Mouse (Mus musculus): ENCODE data around the gene Ctsa. TPM values are rescaled to one million over a fixed set of nuclear protein-coding genes. Genes with fewer than 3 reads are reported as not detected.
"Not testable (repeated sequence)": the region's sequence is repeated elsewhere in the genome, so short reads cannot be mapped to it uniquely, and the experiment has no call there.

Gene Ctsa
- polyA plus RNA-seq, 1 experiment, result 504 TPM

DNA sequence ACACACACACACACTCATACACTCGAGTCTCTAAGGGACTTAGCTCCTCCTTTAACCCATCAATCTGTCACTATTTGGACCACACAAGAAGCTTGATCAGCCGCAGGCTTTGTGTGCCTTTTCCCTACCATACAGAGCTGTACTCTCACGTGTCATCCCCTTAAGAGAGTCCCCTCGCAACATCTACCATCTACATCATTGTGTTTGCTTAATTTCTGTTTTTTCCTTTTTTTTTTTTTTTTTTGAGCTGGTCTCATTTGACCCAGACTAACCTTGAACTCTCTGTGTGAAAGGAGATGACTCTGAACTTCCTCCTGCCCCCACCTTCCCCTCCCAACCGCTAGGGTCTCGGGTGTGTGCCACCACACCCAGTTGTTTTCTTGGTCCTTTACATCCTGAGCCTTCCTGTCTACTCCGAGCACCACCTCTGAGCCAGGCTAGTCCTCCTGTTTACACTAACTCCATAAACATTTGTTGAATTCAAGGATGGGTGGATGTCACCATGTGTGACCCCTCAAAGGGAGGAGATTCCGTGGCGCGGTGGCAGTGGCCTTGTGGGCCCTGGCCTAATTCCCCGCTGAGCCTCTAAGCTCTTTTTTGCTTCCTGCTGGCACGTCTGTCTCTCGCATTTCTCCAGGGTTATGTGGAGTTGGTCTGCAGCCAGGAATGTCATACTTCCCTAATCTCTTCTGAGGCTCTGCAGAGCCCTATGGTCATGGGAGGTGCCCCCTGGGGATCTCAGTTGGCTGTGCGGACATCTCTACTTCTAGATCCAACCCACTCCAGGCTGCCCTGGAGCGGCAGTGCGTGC, 34.3 kb downstream of the Ctsa start:
- no peak overlapping the region for H3K4me3 ChIP-seq (ENCODE audit: insufficient read depth, low read depth, low read length)
- 34% methylated on average over 16 of the region's 16 CpGs for WGBS
- H3K36me3 ChIP-seq (ENCODE audit: control insufficient read depth, insufficient read depth, low read length), result no peaks in the 10 kb centered on the region
- H3K27me3 ChIP-seq (replicated peaks; ENCODE audit: control insufficient read depth, insufficient read depth, low read length), result no peaks in the 10 kb centered on the region
- peak overlapping the region; percentile 29; the same call in 1 of the 2 replicates for H3K27ac ChIP-seq (ENCODE audit: insufficient read depth, low read depth, low read length)
- peak; percentile 80 for DNase-seq
- TF ChIP-seq CTCF (conservative IDR thresholded peaks at IDR 0.05; ENCODE audit: insufficient read depth, insufficient read length, low read depth, low read length), result no peak
- TF ChIP-seq POLR2A (IDR thresholded peaks at IDR 0.05; ENCODE audit: low read depth, low read length), result no peak
- no peaks in the 10 kb centered on the region for H3K4me1 ChIP-seq (ENCODE audit: control insufficient read depth, insufficient read depth, low read length)

DNA sequence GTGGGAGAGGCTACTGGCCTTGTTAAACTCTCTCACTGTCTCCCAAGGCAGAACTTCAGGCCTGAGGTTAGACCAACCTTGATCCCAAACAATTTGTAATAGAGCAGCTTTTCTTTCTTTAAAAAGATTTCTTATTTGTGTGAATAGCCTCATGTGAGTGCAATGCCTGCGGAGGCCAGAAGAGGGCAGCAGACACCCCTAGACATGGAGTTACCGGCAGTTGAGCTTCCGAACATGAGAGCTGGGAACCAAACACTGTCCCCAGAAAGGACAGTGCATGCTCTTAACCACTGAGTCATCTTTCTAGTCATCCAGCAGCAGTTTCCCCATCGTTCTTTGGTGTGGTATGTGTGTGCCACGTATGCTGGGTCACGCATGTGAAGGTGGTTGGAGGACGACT, 34.9 kb downstream of the Ctsa start:
- WGBS, result 93% methylated on average over 7 of the region's 7 CpGs
- H3K27me3 ChIP-seq (replicated peaks; ENCODE audit: control insufficient read depth, insufficient read depth, low read length), result no peaks in the 10 kb centered on the region
- peak overlapping the region; percentile 29; the same call in 1 of the 2 replicates for H3K27ac ChIP-seq (ENCODE audit: insufficient read depth, low read depth, low read length)
- TF ChIP-seq CTCF (conservative IDR thresholded peaks at IDR 0.05; ENCODE audit: insufficient read depth, insufficient read length, low read depth, low read length) (peak; percentile 57), POLR2A (IDR thresholded peaks at IDR 0.05; ENCODE audit: low read depth, low read length) (no peak)
- H3K36me3 ChIP-seq (ENCODE audit: control insufficient read depth, insufficient read depth, low read length), result no peaks in the 10 kb centered on the region
- no peaks in the 10 kb centered on the region for H3K4me1 ChIP-seq (ENCODE audit: control insufficient read depth, insufficient read depth, low read length)
- no peak overlapping the region for H3K4me3 ChIP-seq (ENCODE audit: insufficient read depth, low read depth, low read length)
- peak; percentile 31 for DNase-seq

DNA sequence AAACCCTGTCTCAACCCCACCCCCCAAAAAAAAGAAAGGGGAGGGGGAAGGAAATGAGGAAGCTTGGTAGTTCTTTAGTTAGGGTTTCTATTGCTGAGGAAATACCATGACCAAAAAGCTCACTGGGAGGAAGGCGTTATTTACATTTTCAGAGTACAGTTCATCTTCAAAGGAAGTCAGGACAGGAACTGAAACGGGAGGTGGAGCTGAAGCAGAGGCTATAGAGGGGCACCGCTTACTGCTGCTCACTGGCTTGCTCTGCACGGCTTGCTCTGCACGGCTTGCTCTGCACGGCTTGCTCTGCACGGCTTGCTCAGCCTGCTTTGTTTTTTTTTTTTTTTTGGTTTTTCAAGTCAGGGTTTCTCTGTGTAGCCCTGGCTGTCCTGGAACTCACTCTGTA, 35.8 kb downstream of the Ctsa start:
- no peak overlapping the region for H3K4me3 ChIP-seq (ENCODE audit: insufficient read depth, low read depth, low read length)
- H3K27me3 ChIP-seq (replicated peaks; ENCODE audit: control insufficient read depth, insufficient read depth, low read length), result no peaks in the 10 kb centered on the region
- no peak for DNase-seq
- TF ChIP-seq CTCF (conservative IDR thresholded peaks at IDR 0.05; ENCODE audit: insufficient read depth, insufficient read length, low read depth, low read length) (no peak), POLR2A (IDR thresholded peaks at IDR 0.05; ENCODE audit: low read depth, low read length) (no peak)
- 55% methylated on average over 7 of the region's 7 CpGs for WGBS
- no peaks in the 10 kb centered on the region for H3K36me3 ChIP-seq (ENCODE audit: control insufficient read depth, insufficient read depth, low read length)
- no peak overlapping the region for H3K27ac ChIP-seq (ENCODE audit: insufficient read depth, low read depth, low read length)
- no peaks in the 10 kb centered on the region for H3K4me1 ChIP-seq (ENCODE audit: control insufficient read depth, insufficient read depth, low read length)

DNA sequence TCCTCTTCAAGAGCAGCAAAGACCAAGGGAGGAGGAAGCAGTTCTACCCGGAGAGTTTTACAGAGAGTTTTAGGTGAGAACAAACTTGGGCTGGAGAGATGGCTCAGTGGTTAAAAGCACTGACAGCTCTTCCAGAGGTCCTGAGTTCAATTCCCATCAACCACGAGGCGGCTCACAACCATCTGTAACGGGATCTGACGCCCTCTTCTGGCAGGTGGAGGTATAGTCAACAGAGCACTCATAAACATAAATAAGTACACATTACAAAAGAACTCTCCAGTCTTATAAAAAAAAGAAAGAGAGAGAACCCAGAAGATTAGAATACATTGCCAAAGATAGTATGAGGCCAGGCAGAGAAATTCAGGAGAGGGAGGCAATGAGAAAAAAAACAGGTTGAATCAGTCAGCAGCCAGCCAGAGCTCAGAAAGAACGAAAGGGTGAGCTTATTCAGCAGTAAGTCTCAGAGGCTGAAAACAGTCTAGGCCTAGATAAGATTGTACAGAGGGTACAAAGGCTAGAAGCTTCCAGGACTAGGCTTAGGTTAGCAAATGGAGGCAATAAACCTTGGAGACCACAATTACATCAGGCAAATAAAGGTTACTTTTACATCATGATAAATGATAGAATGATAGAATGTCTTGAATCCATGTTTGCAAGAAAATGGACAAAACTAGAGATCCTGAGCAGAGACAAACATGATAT, 39.1 kb downstream of the Ctsa start:
- H3K36me3 ChIP-seq (ENCODE audit: control insufficient read depth, insufficient read depth, low read length), result no peaks in the 10 kb centered on the region
- WGBS, result 70% methylated on average over 6 of the region's 6 CpGs
- H3K4me1 ChIP-seq (ENCODE audit: control insufficient read depth, insufficient read depth, low read length), result no peaks in the 10 kb centered on the region
- DNase-seq, result no peak
- no peaks in the 10 kb centered on the region for H3K27me3 ChIP-seq (replicated peaks; ENCODE audit: control insufficient read depth, insufficient read depth, low read length)
- TF ChIP-seq POLR2A (IDR thresholded peaks at IDR 0.05; ENCODE audit: low read depth, low read length), result no peak
- TF ChIP-seq CTCF (conservative IDR thresholded peaks at IDR 0.05; ENCODE audit: insufficient read depth, insufficient read length, low read depth, low read length), result no peak
- H3K4me3 ChIP-seq (ENCODE audit: insufficient read depth, low read depth, low read length), result no peak overlapping the region
- H3K27ac ChIP-seq (ENCODE audit: insufficient read depth, low read depth, low read length), result no peak overlapping the region

DNA sequence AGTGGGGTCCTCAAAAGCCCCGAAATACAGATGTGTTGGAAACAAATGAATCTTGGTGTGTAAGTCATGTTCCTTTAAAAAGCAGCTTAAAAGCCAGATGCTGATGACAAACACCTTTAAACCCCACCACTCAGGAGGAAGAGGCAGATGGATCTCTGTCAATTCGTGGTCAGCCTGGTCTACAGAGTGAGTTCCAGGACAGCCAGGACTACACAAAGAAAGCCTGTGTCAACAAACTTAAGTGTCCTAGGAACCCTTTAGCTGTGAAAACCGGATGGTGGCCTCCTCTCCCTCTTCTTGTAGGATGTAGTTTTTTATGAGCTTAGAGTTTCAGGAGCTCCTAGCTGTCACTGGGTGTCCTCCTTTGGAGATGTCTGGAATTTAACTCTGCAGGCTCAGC, 40.9 kb downstream of the Ctsa start:
- TF ChIP-seq POLR2A (IDR thresholded peaks at IDR 0.05; ENCODE audit: low read depth, low read length) (no peak), CTCF (conservative IDR thresholded peaks at IDR 0.05; ENCODE audit: insufficient read depth, insufficient read length, low read depth, low read length) (no peak)
- Histone ChIP-seq H3K4me3 (ENCODE audit: insufficient read depth, low read depth, low read length) (peak overlapping the region; percentile 15; the same call in 1 of the 2 replicates), H3K4me1 (ENCODE audit: control insufficient read depth, insufficient read depth, low read length) (peaks cover 7% of the 10 kb centered on the region; the same call in 1 of the 2 replicates), H3K36me3 (ENCODE audit: control insufficient read depth, insufficient read depth, low read length) (no peaks in the 10 kb centered on the region), H3K27ac (ENCODE audit: insufficient read depth, low read depth, low read length) (peak overlapping the region; percentile 64), H3K27me3 (replicated peaks; ENCODE audit: control insufficient read depth, insufficient read depth, low read length) (no peaks in the 10 kb centered on the region)
- WGBS, result 47% methylated on average over 3 of the region's 3 CpGs
- no peak for DNase-seq

DNA sequence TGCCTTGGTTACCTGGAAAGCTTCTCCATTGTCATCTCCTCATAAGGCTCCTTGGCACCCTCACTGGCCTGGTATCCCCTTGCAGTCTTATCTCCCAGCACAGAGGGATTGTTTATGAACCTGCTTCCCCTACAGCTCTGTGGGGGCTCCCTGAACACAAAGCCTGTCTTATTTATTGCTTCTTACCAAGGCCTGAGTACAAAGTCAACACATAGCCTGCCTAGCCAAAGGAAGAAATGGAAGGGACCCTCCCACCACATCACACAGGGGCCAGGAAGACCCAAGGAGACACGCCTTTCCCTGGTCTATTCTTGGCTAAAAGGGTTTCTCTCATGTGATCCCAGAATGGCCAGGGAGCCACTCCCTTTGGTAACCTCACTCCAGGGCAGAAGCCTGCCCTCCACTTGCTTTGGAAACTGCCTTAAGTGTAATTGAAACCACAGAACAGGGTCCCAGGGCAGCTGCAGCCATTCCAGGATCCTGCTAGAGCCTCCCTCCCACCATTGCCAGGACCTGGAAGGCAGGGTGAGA, 41.6 kb downstream of the Ctsa start:
- 31% methylated on average over 1 of the region's 1 CpGs for WGBS
- peaks cover 7% of the 10 kb centered on the region; the same call in 1 of the 2 replicates for H3K4me1 ChIP-seq (ENCODE audit: control insufficient read depth, insufficient read depth, low read length)
- H3K27ac ChIP-seq (ENCODE audit: insufficient read depth, low read depth, low read length), result peak overlapping the region; percentile 78
- DNase-seq, result peak; percentile 81
- no peaks in the 10 kb centered on the region for H3K27me3 ChIP-seq (replicated peaks; ENCODE audit: control insufficient read depth, insufficient read depth, low read length)
- TF ChIP-seq CTCF (conservative IDR thresholded peaks at IDR 0.05; ENCODE audit: insufficient read depth, insufficient read length, low read depth, low read length), result no peak
- no peak for TF ChIP-seq POLR2A (IDR thresholded peaks at IDR 0.05; ENCODE audit: low read depth, low read length)
- no peaks in the 10 kb centered on the region for H3K36me3 ChIP-seq (ENCODE audit: control insufficient read depth, insufficient read depth, low read length)
- peak overlapping the region; percentile 15 for H3K4me3 ChIP-seq (ENCODE audit: insufficient read depth, low read depth, low read length)

DNA sequence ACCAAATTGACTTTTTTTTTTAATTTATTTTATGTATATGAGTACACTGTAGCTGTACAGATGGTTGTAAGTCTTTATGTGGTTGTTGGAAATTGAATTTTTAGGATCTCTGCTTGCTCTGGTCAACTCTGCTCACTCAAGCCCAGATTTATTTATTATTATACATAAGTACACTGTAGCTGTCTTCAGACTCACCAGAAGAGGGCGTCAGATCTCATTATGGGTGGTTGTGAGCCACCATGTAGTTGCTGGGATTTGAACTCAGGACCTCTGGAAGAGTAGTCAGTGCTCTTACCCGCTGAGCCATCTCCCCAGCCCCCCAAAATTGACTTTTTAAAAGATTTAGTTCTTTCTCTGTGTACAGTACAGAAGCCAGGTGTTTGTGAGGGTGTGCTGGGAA, 43.0 kb downstream of the Ctsa start:
- not testable (repeated sequence) for H3K36me3 ChIP-seq (ENCODE audit: control insufficient read depth, insufficient read depth, low read length); H3K4me1 ChIP-seq (ENCODE audit: control insufficient read depth, insufficient read depth, low read length); H3K27ac ChIP-seq (ENCODE audit: insufficient read depth, low read depth, low read length); H3K4me3 ChIP-seq (ENCODE audit: insufficient read depth, low read depth, low read length); DNase-seq; H3K27me3 ChIP-seq (replicated peaks; ENCODE audit: control insufficient read depth, insufficient read depth, low read length)
- 55% methylated on average over 2 of the region's 2 CpGs for WGBS

DNA sequence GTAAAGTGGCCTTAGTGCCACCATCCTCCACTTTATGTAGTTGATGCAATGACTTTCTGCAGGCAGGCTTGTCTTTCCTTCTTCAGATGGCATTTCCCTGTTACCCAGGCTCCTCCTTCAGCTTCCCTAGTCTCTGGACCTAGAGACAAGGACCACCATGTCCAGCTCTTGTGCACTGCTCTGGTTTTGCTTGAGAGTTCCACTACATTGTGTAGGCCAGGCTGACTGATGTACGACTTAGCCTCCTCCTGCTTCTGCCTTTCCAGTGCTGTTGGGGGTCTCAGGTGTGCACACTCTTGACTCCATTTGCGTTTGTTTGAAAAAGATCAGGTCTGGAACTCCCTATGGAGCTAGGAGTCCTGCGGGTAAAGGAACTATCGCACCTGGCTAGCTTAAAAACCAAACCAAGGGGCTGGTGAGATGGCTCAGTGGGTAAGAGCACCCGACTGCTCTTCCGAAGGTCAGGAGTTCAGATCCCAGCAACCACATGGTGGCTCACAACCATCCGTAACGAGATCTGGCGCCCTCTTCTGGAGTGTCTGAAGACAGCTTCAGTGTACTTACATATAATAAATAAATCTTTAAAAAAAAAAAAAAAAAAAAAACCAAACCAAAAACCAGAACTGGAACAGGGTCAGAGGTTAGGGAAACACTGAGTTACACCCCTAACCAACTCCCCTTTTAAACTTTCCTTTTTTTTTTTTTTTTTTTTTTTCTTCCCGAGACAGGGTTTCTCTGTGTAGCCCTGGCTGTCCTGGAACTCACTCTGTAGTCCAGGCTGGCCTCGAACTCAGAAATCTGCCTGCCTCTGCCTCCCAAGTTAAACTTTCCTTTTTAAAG, 44.9 kb downstream of the Ctsa start:
- Histone ChIP-seq H3K4me1 (ENCODE audit: control insufficient read depth, insufficient read depth, low read length) (peaks cover 15% of the 10 kb centered on the region; the same call in 1 of the 2 replicates), H3K27ac (ENCODE audit: insufficient read depth, low read depth, low read length) (peak overlapping the region; percentile 95; the same call in 1 of the 2 replicates)
- WGBS, result 62% methylated on average over 11 of the region's 11 CpGs
- not testable (repeated sequence) for DNase-seq; H3K27me3 ChIP-seq (replicated peaks; ENCODE audit: control insufficient read depth, insufficient read depth, low read length); H3K4me3 ChIP-seq (ENCODE audit: insufficient read depth, low read depth, low read length); H3K36me3 ChIP-seq (ENCODE audit: control insufficient read depth, insufficient read depth, low read length)
